Mouse (Mus musculus): ENCODE results near the gene Rsbn1.

The Rsbn1 gene

GRCm38 (mm10) chr3:103914010-103914669, at the start of gene Rsbn1:
TSS of gene Rsbn1 (plus strand) at chr3:103914120.
- peak; percentile 98 for DNase-seq (ENCODE audit: low read depth)

- no peak for DNase-seq (ENCODE audit: low read depth)
These were observed 49.7 kb upstream of the Rsbn1 start for GRCm38 (mm10) chr3:103864200-103864599.

GRCm38 (mm10) chr3:103867424-103867971, 46.4 kb upstream of the Rsbn1 start:
- peak; percentile 74 for DNase-seq (ENCODE audit: low read depth)

- DNase-seq (ENCODE audit: low read depth) = peak; percentile 86
These were observed 45.9 kb upstream of the Rsbn1 start for GRCm38 (mm10) chr3:103868008-103868407.

GRCm38 (mm10) chr3:103872663-103873098, 41.2 kb upstream of the Rsbn1 start:
- peak; percentile 37 for DNase-seq (ENCODE audit: low read depth)

- no peak for DNase-seq (ENCODE audit: low read depth)
These were observed 39.6 kb upstream of the Rsbn1 start for GRCm38 (mm10) chr3:103874329-103874728.

- peak; percentile 69 for DNase-seq (ENCODE audit: low read depth)
These were observed 28.0 kb upstream of the Rsbn1 start for GRCm38 (mm10) chr3:103885946-103886345.

GRCm38 (mm10) chr3:103887581-103887980, 26.3 kb upstream of the Rsbn1 start:
- peak; percentile 89 for DNase-seq (ENCODE audit: low read depth)

- DNase-seq (ENCODE audit: low read depth) = no peak
These were observed 20.5 kb upstream of the Rsbn1 start for GRCm38 (mm10) chr3:103893374-103893773.

- peak; percentile 68 for DNase-seq (ENCODE audit: low read depth)
These were observed 9.2 kb upstream of the Rsbn1 start for GRCm38 (mm10) chr3:103904705-103905104.

- peak; percentile 25 for DNase-seq (ENCODE audit: low read depth)
These were observed 6.4 kb upstream of the Rsbn1 start for GRCm38 (mm10) chr3:103907335-103908030.

- DNase-seq (ENCODE audit: low read depth) = no peak
These were observed 5.1 kb upstream of the Rsbn1 start for GRCm38 (mm10) chr3:103908781-103909180.

GRCm38 (mm10) chr3:103913451-103913961, 414 bp upstream of the Rsbn1 start:
- peak; percentile 55 for DNase-seq (ENCODE audit: low read depth)

- DNase-seq (ENCODE audit: low read depth) = no peak
These were observed 1.0 kb downstream of the Rsbn1 start for GRCm38 (mm10) chr3:103914732-103915508.

- peak; percentile 43 for DNase-seq (ENCODE audit: low read depth)
These were observed 1.6 kb downstream of the Rsbn1 start for GRCm38 (mm10) chr3:103915509-103915896.

- peak; percentile 40 for DNase-seq (ENCODE audit: low read depth)
These were observed 2.4 kb downstream of the Rsbn1 start for GRCm38 (mm10) chr3:103916205-103916838.

GRCm38 (mm10) chr3:103916839-103917237, 2.9 kb downstream of the Rsbn1 start:
- DNase-seq (ENCODE audit: low read depth) = no peak

GRCm38 (mm10) chr3:103920094-103920493, 6.2 kb downstream of the Rsbn1 start:
- no peak for DNase-seq (ENCODE audit: low read depth)

GRCm38 (mm10) chr3:103925302-103925701, 11.4 kb downstream of the Rsbn1 start:
- DNase-seq (ENCODE audit: low read depth) = no peak

GRCm38 (mm10) chr3:103927511-103927910, 13.6 kb downstream of the Rsbn1 start:
- peak; percentile 57 for DNase-seq (ENCODE audit: low read depth)

- no peak for DNase-seq (ENCODE audit: low read depth)
These were observed 31.1 kb downstream of the Rsbn1 start for GRCm38 (mm10) chr3:103944794-103945562.
